Mouse (Mus musculus): Measurements from ENCODE around the gene Jmjd1c. TPM values are rescaled to one million over a fixed set of nuclear protein-coding genes. Genes with fewer than 3 reads are reported as not detected.

The Jmjd1c gene
- total RNA-seq, 2 experiments from 2014 or later, result 57.8 to 89.7 TPM

DNA sequence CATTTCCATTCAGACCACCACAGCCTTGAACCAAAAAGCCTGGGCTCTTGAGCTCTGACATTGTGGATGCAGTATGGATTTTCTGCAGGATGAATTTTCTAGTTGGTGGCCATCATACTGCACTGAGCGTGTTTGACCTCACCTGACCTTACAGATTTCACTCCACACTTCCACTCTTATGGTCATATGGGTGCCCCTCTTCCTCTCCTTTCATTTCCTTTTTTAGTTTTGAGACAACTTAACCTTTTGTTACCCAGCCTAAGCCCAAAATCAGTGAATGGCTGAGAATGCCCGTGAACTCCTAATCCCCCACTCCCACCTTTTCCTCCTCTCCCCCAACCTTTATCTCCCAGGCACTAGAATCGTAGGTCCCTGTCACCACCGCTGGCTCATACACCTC is 194.7 kb downstream of the Jmjd1c start:
- ATAC-seq (replicated peaks; ENCODE audit: poor library complexity, severe bottlenecking), result peak; percentile 85

DNA sequence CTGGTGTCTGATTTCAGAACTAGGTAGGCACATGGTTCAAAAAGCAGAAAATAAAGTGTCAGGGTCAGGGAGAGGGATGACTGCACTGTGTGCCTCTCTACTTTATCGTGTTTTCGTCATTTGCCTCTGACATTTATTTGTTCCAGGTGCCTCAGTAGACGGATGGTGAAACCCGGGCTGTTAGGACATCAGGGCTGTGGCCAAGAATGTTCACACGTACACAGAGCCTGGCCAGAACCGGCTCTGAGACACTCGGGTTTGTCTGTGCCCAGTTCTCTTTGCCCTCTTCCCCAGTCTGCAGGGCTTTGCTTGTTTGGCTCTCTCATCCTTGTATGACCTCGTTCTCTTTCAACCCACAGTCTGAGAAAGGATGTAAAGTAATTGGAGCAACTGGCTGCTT is 195.2 kb downstream of the Jmjd1c start:
- ATAC-seq (replicated peaks; ENCODE audit: poor library complexity, severe bottlenecking), result peak; percentile 80

DNA sequence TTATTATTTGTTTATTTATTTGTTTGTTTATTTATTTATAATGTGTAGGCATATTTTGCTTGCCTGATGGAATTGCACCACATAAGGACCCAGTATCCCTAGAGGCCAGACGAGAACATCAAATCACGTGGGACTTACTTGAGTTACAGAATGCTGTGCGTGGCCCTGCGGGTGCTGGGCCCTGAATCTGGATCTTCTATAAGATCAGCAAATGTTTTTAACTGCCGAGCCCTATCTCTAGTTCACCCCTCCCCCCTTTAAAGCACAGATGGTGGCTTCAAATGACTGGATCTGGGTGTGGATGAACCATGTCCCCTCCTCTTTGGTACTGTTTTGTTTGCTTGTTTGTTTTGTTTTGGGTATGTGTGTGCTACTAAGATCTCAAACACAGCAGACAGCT is 199.4 kb downstream of the Jmjd1c start:
- no peak for ATAC-seq (replicated peaks; ENCODE audit: poor library complexity, severe bottlenecking)

DNA sequence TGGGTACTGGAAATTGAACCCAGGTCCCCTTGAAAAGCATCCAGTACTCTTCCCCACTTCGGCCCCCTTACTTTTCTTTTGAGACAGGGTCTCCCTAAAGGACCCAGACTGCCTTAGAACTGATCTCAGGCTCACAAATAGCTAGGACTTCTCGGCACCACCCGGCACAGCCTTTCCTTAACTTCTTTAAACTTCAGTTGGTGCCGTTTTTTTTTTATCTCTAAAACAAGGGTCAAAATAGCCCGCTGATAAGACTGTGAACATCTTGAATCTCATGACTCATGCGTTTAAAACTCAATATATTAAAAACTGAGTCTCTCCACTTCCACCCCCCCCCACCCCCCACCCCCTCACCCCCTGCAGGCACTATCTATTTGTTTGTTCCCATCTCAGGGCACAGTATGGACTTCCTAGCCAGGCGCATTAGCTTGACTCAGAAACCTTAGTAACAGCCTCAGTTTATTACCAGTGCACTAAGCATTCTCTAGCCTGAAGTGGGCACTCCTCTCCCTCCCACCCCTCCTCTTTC is 200.1 kb downstream of the Jmjd1c start:
- no peak for ATAC-seq (replicated peaks; ENCODE audit: poor library complexity, severe bottlenecking)

DNA sequence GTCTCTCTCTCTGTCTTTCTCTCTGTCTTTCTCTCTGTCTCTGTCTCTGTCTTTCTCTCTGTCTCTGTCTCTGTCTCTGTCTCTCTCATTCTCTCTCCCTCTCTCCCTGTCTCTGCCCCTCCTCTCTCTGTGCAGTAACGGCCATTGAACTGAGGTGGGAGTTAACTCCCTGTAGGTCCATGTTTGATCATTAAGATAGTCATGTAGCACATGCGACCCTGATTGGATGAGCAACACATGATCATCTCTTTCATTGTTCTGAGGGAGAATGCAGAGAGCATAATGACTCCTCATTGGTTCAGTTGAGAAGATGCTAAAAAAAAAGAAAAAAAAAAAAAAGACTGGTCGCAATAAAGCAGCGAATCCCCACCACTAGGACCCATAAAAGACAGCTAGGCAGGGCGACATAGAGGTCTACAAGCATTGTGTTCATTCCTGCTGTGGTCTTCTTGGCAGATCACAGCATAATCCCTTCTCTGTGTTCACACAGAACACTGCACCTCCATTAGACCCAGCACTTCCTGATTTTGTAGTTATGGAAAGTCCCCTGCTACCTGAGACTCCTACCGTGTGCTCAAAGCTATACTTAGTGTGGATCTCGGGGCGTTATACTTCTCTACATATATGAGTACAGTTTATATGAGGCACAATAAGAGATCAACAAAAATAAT is 200.7 kb downstream of the Jmjd1c start:
- ATAC-seq (replicated peaks; ENCODE audit: poor library complexity, severe bottlenecking), result no peak; the same call in 1 of the 2 replicates

DNA sequence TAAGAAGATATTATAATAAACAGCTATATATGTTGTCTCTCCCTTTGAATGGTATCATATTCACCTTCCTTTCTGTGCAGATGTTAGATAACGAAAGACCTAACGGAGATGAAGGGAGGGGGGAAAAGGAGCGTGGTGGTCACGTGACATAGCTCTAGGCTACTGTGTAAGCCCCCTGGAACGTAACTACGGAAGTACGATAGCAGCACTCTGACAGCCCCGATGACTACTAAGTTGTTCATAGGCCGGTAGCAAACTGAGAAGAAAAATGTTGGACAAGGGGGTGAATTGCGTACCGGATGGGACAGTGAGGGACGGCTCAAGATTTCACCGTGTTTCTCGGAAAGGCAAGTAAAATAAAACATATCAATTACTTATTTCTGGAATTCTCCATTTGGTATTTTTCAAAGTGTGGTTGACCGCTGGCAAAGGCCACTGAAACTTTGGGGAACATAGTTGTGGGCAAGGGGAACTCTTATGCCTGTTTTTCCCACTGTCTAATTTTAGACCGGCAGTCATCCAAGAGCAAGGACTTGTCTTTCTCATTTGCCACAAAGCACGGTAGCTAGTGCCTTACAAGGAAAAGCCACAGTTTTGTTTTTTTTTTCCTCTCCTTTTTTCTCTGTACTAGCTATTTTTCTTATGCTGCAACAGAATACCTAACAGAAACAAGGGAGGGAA is 201.4 kb downstream of the Jmjd1c start:
- ATAC-seq (replicated peaks; ENCODE audit: poor library complexity, severe bottlenecking), result no peak

DNA sequence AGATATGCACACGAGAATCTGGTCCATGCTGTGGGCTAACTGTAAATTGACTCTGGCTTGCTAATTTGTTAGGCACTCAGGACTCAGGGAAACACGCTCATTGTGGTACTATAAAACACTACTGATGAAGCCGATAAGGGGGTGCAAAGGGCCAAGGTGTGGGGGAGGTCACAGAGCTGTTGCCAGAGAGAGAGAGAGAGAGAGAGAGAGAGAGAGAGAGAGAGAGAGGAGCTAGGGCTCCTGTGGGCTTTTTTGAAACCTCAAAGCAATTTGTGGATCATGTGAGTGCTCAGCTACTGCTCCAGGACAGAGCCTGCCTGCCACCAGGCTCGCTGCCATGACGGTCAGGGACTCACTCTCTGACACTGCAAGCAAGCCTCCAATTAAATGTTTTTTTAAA is 202.9 kb downstream of the Jmjd1c start:
- ATAC-seq (replicated peaks; ENCODE audit: poor library complexity, severe bottlenecking), result no peak

DNA sequence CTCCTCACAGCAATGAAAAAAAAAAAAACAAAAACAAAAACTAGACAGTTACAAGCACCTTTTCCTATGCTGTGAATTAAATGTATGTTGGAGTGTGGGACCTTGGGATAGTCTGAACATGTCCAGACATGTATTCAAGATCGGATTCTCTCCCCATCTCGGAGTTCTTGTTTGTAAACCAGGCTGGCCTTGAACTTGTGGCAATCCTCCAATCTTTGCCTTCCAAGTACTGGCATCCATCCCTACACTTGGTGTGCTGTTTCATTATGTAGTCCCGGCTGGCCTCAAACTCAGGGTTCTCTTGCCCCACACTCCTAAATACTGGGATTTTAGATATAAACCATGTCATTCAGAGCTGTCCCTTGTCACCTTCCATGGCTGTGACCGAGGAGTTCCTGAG is 203.4 kb downstream of the Jmjd1c start:
- no peak for ATAC-seq (replicated peaks; ENCODE audit: poor library complexity, severe bottlenecking)

DNA sequence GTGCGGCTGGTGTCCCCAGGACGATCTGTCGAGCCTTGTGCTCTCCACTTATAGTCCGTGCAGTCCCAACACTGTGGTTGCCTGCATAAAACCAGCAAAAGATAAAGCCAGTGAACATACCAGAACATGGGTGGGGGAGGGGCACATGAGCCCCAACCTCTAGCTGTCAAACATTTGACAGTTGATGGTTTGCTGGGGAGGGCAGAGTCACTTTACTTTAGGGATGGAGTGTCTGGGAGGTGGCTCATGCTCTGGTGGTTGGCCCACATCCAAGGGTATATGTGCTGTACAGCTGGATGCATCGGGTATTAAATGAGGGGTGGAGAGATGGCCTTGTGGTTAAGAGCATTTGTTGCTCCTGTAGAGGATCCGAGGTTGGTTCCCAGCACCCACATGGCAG is 205.1 kb downstream of the Jmjd1c start:
- no peak for ATAC-seq (replicated peaks; ENCODE audit: poor library complexity, severe bottlenecking)

DNA sequence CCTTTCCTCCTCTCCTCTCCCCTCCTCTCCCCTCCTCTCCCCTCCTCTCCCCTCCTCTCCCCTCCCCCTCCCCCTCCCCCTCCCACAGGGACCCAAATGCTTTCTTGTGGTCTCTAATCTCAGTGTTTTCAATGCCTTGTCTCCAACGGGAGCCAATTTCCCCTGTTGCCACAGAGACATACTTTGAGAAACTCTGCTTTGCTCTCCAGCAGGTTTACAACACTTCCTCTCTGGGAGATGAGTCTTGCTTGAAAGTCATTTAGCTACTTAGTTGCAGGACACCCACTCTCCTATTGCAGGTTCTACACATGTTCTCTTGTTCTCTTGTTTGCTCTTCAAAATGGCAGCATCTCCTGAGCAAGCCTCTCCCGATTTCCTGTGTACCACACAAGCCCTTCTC is 206.4 kb downstream of the Jmjd1c start:
- ATAC-seq (replicated peaks; ENCODE audit: poor library complexity, severe bottlenecking), result peak; percentile 69

Other genes with a start within 250 kb of the Jmjd1c start
- gene Reep3, start 820 bp downstream of the Jmjd1c start, total RNA-seq (2014; fragmentation: Nextera tagmentation), result 21.6 and 22.3 TPM in 2 replicates
- 11.8 and 13.4 TPM in 2 replicates for gene Reep3, start 820 bp downstream of the Jmjd1c start, total RNA-seq (2017)
- gene Nrbf2, start 189.2 kb downstream of the Jmjd1c start, total RNA-seq (2014; fragmentation: Nextera tagmentation), result 22.8 and 32.9 TPM in 2 replicates
- gene Nrbf2, start 189.2 kb downstream of the Jmjd1c start, total RNA-seq (2017), result 19.4 and 19.6 TPM in 2 replicates

All from granulocyte monocyte progenitor cell, adult 5-6 weeks (primary cell).